Mouse (Mus musculus) adrenal gland, postnatal 36 days (tissue): ENCODE results near the gene Gng8. TPM values are rescaled to one million over a fixed set of nuclear protein-coding genes. Genes with fewer than 3 reads are reported as not detected.

Experiments used
- DNase-seq, 2 experiments: peaks; one replicate each; pipeline ENCODE4 v3.0.0; 2021; ENCODE audit warnings: mixed read lengths in 1 of 2
- total RNA-seq, 2 experiments: library from RNA; stranded (reverse); gene quantifications; 2 replicates each; pipeline ENCODE4 v1.2.3; 2021

Gene Gng8
- total RNA-seq, 2 experiments from 2014 or later: 0.89 TPM; not detected in 1

GRCm38 (mm10) chr7:16876006-16876405 is 15.6 kb upstream of the Gng8 start:
- DNase-seq: no peak

GRCm38 (mm10) chr7:16876608-16877007 is 15.0 kb upstream of the Gng8 start:
- DNase-seq: no peak

- DNase-seq: no peak
Measured at GRCm38 (mm10) chr7:16877717-16878116, 13.9 kb upstream of the Gng8 start.

- DNase-seq: peak in 1 of 2 experiments; percentile 37
Measured at GRCm38 (mm10) chr7:16879796-16880547, 11.6 kb upstream of the Gng8 start.

- no peak for DNase-seq
Measured at GRCm38 (mm10) chr7:16880615-16881014, 11.0 kb upstream of the Gng8 start.

GRCm38 (mm10) chr7:16883162-16883561 is 8.4 kb upstream of the Gng8 start:
- no peak for DNase-seq

GRCm38 (mm10) chr7:16884334-16884733 is 7.3 kb upstream of the Gng8 start:
- DNase-seq: no peak

- peak in 1 of 2 experiments; percentile 21 for DNase-seq
Measured at GRCm38 (mm10) chr7:16885271-16885776, 6.3 kb upstream of the Gng8 start.

- DNase-seq: no peak
Measured at GRCm38 (mm10) chr7:16885905-16886304, 5.7 kb upstream of the Gng8 start.

GRCm38 (mm10) chr7:16890536-16890935 is 1.1 kb upstream of the Gng8 start:
- no peak for DNase-seq

- peak; percentile 47 to 69 for DNase-seq
Measured at GRCm38 (mm10) chr7:16890944-16891343, 642 bp upstream of the Gng8 start.

GRCm38 (mm10) chr7:16892352-16892730 is 755 bp downstream of the Gng8 start:
- no peak for DNase-seq

- no peak for DNase-seq
Measured at GRCm38 (mm10) chr7:16893612-16894011, 2.0 kb downstream of the Gng8 start.

GRCm38 (mm10) chr7:16894279-16894678 is 2.7 kb downstream of the Gng8 start:
- DNase-seq: no peak

- DNase-seq: peak; percentile 81 to 85
Measured at GRCm38 (mm10) chr7:16895000-16895399, 3.4 kb downstream of the Gng8 start.

- DNase-seq: no peak
Measured at GRCm38 (mm10) chr7:16895511-16895910, 3.9 kb downstream of the Gng8 start.

GRCm38 (mm10) chr7:16900526-16900925 is 8.9 kb downstream of the Gng8 start:
- no peak for DNase-seq

GRCm38 (mm10) chr7:16903439-16903955 is 11.9 kb downstream of the Gng8 start:
- DNase-seq: no peak

- no peak for DNase-seq
Measured at GRCm38 (mm10) chr7:16904120-16904675, 12.6 kb downstream of the Gng8 start.

GRCm38 (mm10) chr7:16905491-16906021 is 14.0 kb downstream of the Gng8 start:
- DNase-seq: peak; percentile 57 to 71

GRCm38 (mm10) chr7:16906281-16906680 is 14.7 kb downstream of the Gng8 start, which contains the start of gene Ptgir:
TSS of gene Ptgir (plus strand) at chr7:16906490.
- no peak for DNase-seq

GRCm38 (mm10) chr7:16906889-16907559 is 15.4 kb downstream of the Gng8 start:
- DNase-seq: no peak

- DNase-seq: no peak
Measured at GRCm38 (mm10) chr7:16907842-16908241, 16.3 kb downstream of the Gng8 start.
